Mouse (Mus musculus) ovary, postnatal 14 days (tissue): ENCODE data around the gene Ldlrad3.

ENCODE experiments used
- DNase-seq: peaks from one replicate; pipeline ENCODE4 v3.0.0; 2022; ENCODE audit warnings: low spot score

The Ldlrad3 gene

DNA sequence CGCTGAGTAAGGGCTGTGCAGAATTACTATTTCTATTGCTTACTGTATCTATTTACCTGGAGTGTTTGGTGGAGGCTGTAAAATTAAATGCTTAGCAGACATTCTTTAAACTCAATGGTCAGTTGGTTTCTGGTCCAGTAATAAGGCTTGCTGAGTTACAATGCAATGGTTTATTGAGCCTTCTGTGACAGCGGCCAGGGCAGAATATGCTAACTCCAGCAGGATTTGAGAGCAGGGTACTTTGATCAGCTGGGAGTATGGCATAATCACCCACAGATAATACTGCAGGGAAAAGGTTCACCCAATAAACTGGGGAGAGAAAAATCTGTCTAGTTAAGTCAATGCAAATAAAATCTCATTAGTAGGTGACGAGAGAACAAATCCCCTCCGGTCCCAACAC is 220.2 kb downstream of the Ldlrad3 start:
- no peak for DNase-seq

DNA sequence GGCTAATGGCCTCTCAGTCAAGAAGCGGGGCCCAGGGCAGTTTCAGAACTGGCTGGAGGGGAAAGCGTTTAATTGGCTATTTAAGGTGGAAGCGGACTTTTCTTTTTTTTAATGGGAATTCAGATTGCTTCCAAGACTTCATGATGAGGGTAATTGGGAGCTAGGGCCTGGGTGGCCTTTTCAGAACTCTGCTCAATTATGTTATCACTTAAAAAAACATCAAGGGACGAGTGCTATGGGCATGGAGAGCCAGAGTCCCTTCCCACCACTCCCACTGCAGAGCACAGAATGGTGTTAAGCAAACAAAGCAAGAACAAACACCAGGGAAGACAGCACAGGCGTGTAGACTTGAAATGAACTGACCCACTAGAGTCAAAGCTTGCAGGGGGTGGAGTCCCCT is 220.7 kb downstream of the Ldlrad3 start:
- no peak for DNase-seq

DNA sequence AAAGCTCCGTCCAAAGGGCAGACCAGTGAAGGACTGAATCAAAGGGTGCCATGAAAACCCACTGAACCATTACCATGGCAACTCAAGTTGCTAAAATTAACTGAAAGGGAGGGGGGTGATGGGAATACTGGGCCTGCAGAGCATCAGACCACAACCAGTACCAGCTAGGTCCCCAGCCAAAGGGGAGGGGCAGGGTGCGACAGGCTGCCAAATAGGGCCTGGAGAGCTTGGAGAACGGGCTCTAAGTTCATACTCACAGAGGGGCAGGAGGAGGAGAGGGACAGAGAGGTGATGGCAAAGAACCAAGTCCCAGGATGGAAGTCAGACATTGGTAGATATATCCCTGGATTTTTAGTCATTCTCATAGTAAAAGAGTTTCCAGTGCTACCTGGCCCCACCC is 222.8 kb downstream of the Ldlrad3 start:
- DNase-seq = no peak

DNA sequence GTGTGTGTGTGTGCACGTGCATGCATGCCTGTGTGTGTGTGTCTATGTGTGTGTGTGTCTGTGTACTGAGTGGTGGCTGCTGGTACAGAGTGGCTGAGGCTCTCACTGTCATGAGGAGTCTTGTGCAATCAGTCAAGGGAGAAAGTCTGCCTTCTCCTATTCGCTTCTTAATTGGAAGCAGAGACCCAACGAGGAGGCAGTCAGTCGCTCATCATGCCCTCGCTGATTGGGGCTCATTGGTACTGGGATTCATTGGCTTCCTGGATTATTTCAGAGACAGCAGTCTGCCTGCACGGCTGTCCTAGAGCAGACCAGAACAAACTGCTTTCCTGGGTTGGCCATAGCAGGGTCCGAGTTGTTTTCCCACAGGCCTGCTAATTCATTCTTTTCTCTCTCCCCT is 223.8 kb downstream of the Ldlrad3 start:
- no peak for DNase-seq

DNA sequence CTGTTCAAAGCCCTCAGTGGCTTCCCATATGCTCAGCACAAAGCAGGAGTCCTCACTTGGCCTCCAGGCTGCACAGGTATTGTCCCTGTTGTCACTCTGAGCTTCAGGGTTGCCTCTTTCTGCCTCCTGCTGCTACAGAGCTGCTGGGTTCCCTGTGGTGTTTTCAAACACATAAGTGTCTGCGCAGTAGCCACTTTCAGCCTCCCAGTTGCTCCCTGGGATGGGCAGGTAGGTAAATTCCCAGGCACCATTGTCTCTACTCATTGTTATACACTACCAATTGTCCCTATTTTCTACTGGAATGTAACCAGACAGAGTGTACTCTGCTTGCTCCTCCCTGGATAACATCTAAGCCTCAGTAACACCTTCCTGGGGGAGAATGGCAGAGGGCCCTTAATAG is 224.8 kb downstream of the Ldlrad3 start:
- no peak for DNase-seq

DNA sequence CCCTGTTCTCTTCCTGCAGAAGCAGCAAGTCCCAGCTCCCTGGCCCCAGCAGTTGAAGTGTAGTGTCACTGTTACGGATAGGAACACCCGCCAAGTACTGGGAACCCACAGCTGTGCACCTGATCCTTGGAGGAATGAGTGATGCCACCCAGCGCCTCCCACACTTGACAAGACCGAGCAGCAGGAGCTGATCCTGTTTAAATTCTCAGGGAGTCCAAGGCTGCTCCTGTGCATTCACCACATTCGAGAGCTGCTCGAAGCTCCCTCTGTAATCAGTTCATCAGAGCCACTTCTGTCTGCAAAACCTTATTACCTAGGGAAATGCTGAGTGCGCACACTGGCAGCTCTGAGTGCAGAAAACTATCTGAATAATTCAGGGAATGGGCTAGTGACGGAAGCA is 225.5 kb downstream of the Ldlrad3 start:
- DNase-seq = no peak

DNA sequence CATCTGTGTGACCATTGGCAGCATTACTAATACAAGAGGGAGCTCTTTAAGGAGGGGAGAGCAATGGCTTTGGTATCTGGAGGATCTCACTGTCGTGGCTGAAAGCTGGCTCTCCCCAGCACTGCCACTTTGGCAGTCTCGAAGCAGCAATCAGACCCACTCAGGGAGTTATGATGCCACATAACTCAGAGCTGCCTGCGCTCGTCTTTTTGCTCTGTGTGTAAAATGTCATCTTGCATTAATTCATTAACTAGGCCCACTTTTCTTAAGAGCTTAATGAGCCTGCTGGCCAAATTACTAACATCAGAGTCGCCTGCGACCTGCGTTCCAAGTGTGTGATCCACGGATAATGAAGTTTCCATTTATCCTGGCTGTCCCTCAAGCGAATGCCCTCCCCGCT is 230.1 kb downstream of the Ldlrad3 start:
- no peak for DNase-seq

DNA sequence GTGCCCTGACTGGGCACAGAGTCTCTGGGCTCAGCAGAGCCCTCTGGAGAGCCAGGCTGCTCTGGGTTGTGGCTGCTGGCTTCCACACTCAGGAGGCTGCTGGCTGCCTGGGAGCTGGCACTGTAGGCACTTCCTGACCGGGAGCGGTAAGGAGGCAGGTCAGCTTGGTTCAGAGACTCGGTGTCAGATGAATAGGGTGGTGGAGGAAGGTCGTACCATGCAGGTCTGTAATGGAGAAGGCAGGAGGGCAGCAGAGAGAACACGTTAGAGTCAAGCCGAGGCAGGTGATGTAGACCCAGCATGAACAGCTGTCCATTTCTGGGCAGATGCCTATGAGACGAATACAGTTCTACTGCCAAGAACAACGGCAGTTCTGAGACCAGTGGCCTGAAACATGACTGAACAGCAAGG is 233.2 kb downstream of the Ldlrad3 start:
- DNase-seq = no peak

DNA sequence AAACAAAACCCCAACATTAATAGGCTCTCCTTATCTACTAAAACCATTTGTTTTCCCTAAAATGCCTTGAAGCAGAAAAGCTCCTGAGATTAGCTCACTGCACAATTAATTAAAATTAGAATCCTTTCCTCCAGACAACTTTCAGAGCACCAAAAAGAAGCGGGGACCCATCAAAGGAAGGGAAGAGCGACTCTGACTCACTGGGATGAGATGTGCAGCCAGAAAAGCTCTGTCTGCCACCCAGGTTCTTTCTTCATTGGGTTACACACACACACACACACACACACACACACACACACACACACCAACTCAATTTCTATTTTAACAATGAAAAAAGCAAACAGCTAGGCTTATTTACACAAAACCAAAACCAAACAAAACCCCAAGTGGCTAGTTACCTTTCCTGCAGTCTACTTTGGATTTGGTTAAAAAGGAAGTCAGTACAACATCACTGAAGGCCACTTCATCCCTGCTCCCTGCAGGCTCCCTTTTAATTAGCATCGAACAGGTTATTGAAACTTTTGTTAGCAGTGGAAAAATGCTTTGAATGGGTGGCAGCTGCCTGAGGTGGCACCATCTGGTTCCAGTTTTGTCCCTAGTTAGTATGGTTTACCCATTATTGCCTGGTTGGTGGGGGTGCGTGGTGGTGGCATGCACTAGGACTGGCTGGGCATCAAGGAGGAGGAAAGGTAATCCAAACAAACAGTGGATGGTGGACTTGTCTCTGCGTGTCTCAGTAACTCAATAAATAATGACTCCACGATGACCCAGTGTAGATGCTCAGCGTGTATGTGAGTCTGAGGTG is 235.3 kb downstream of the Ldlrad3 start:
- DNase-seq = no peak

DNA sequence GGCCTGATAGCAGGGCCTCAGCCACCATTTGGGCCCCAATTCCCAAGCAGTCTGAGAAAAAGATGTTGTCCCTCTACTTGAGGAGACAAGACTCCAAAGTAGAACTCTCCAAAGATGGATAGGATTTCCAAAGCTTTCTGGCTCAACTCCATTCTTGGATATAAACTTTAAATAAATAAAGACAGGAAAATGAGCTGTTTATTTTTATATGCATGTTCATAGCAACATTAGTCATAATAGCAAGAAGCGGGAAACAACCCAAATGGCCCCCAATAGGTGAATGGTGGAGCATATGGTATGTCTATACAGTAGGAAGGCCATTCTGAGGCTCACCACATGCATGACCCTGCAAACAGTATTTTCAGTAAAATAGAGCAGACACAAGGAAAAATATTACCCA is 251.2 kb downstream of the Ldlrad3 start:
- no peak for DNase-seq

DNA sequence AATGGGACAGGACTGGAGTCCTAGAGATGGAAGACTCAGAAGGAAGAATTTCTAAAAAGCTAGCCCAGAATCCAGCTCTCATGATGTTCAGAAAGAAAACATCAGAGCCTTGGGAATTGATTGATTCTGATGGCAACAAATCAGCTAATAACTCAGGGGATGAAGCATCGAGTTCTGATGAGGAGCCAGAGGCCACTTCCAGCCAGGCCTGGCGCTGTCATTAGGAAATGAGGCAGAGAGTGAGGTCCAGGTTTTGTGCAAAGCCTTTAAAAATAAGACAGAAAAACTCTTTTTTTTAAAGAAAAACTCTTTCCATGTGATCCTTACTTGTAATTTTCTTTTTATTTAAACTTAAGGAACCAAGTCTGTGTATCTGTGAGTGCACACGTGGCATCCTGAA is 252.9 kb downstream of the Ldlrad3 start:
- DNase-seq = no peak

DNA sequence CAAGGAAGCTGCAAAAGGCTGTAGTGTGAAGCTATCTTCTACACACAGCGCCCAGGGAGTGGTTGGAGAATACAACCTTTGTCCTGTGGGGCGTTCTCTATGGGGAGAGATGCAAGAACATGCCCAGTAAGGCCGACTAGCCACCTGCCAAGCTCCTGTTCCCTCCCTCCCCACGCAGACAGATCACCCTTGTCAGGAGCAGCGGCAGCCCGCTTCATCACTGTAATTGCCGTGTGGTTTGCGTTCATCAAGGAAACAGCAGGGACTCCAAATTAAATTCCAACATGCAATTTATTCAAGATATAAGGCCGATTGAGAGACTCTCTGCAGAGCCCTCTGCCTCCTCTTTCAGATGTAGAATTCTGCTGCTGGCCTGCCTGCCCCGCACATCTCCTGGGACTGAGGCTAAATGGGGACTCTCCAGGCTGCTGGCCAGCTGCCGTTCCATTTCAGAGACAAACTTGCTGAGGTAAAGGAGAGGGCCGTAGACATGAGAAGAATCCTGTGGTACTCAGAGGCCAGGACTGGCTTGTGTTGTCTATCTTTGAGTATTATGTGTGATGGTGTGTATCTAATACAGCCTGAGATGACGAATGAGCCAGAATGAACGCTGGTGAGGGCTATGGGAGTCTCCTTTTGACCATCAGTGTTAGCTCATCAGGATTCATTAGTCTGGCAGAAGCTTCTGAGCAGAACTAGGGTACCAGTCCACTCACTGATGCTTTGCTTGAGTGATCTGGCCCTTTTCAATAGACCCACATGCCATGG is 253.8 kb downstream of the Ldlrad3 start:
- no peak for DNase-seq

DNA sequence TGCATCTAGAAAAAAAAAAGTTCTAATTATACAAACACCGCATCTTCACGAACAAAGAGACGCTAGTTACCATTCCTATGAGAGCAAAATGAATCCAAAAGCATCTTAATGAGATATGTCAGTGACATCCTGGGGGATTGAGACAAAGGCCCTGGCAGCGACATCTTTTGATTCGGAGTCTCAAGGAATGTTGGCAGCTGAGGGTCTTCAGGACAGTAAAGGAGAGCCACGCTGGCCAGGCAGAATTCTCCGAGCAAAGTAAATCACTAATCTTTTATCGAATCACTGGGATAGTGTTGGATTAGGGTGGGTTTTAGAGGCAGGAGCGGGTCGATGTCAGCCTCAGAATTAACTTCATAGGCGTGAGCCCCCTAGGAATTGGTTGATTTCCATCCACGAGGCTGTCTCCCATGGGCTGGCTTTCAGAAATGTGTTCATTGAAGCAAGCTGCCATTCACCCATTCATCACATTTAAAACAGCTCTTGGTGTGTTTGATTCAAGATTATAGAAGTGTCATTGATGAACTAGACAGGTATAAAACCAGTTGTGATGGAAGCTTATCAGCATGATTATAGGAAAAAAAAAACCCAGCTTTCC is 260.5 kb downstream of the Ldlrad3 start:
- no peak for DNase-seq

DNA sequence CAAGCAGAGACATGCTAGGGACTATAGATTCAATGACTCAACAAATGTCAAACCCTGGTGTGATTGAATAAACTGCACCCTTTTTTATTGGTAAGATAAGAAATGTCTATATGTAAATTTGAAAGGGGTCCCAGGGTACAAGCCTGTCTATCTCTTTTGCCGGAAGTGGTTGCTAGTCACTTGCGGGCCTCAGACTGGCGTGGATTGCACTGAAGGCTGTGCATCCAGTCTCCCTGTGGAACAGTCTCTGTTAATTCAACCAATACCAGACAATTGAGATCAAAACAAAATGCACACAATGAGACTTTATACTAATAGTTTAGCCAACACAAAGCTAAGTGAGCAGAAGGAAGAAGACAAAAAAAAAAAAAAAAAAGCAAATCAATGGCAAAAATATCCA is 261.0 kb downstream of the Ldlrad3 start:
- no peak for DNase-seq

DNA sequence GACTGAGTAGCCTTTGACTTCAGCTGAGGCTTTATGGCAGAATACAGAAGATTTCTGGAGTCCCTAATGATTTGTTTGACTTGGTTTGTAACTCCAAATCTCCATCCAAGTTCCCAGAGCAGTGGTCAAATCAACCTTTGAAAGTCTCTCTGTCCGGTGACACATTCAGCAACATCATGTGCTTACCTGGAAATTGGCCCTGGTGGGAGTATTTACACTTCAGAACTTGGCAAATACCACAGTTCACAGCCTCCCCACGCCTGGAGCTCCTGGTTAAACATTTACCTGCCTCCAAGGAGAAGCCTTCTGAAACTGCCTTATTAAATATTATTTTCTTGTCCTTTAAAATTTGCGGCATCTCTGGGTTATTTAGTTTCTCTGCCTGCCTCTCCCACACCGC is 263.0 kb downstream of the Ldlrad3 start:
- DNase-seq = no peak

DNA sequence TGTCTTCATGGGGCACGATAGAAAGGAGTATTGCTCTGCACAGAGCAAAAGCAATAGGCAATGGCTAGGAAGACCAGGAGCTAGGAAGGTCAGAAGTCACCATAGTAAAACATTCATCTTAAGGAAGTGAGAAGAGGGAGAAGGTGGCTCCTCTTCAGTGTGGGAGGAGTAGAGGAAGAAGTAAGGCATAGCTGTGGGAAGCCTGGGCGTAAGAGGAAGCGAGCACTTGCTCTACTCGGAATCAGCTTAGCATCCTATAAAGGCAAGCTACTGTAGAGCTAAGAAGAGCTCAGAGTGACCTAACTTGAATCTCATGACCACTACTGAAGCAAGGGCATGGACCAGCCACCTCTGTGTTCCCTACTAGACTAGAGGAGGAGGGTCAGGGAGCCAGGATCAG is 263.9 kb downstream of the Ldlrad3 start:
- DNase-seq = no peak

DNA sequence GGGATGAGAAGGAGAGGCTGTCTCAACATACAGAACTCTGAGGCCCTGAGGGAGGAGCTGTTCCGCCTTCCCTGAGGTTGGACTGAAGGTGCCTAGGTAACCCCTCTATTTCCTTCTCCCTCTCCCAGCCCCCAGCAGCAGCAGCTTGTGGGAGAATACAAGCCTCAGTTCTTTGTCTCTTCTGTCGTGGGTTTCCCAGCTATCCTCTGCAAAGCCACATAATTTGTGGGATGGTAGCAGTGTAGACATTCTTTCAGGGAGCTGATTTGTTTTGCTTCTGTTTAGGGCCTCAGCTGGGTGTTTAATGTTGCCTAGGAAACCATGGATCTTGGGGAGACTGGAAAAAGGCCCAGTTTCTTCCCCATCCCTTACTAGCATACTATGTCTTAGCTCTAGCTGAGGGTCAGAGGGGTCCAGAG is 266.0 kb downstream of the Ldlrad3 start:
- no peak for DNase-seq

DNA sequence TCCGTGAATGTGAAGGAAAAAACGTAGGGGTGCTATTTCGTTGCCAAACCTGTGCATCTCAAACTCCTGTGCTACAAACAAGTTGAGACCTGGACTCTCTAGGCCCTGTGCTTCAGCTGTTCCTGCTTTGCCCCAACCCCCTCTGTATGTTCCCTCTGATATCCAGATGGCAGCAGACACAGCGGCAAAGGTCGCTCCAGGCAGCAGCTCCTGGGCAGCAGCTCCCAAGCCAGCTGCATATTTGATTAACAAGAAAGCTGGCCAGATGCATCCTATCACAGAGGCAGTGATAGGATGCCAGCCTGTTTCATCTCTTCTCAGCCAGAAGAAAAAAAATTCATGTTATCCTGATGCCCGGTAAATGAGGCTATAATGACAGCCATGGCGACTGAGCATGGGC is 267.7 kb downstream of the Ldlrad3 start:
- no peak for DNase-seq

DNA sequence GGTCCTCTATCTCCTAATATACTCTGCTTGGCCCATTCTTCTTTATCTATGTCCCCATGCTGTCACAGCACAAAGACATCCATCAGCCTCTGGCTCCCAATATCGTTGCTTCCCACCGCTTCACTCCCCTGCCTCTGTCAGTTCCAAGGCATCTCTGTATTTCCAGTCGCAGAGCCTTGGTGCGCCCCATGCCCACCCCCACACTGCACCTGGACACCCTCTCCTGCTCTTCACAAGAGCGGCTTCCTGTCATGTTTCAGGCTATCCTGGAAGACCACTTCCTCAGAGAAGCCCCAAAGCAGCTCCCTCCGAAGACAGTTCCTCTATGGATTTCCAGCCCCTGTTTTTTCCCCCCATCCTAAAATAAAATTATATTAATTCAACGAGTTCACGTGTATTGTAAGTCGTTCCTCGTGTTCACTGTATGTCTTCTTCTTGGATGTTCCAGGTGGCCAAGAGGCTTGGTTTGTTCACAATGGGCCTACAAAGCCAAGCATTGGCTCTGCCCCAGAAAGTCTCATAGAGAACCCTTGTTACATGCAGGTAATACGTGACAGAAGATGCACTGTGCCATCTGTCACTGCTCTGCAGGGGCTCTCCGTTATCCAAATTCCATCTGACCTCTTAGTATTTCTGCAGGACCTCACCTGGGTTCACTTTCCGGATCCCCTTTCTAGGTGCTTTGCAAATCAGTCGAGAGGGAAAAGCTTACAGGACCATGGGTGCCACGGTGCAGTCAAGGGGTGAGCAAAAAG is 276.7 kb downstream of the Ldlrad3 start:
- no peak for DNase-seq

DNA sequence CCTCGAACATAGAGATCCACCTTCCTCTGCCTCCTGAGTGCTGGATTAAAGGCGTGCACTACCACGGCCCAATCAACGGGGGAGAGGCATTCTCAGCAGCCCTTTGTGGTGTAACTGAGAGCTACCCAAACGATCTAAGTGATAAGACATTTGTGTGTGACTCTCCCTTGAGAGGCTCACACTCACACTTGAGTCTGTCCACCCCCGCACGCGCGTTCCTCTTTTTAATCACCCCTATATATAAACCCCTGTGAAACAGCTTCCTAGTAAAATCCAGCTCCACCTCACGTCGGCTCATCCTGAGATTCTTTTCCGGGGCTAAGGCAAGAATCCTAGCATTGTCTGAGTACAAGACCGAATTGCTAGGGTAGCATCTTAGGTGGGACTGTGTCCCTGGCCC is 277.4 kb downstream of the Ldlrad3 start:
- DNase-seq = no peak

DNA sequence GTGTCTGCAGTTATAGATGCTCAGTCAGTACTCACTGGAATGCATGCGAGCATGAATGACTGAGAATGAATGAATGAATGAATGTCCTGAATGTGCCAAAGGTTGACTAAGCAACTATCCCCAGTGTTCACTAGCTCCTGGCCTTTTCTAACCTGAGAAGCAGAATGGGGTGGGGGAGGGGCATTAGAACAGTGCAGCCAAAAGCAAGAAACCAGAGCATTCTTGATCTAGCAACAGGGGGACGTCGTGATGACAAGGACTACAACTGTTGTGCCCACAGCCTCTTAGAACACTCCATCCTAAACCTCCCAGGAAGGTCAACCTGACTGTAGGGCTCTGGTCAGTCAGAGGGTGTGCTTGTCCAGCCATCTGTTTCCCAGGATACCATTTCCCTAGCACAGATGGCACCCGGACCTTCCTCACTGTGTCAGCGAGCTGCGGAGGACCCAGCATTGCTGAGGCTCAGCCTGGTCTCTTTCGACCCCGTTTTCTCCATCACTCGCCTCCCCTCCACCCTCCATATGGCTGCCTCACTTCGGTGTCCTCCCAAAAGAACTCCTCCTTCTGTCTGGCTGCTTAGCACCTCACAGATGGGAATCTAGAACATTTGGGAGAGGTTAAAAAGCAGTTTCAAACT is 278.7 kb downstream of the Ldlrad3 start:
- DNase-seq = no peak

DNA sequence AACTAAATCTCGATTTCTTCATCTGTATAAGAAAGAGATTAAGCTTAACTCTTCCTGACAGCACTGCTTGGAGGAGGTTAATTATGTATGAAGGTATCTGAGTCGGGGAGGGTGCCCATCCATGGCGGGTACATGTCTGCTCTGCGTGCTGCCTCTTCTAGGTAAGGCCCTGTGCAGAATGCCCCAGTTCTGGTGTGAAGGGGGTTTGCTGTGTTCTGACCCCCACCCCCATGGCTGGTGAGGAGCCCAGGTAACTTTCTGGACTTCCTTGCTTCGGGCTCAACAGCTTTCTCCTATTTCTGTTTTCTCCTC is 279.9 kb downstream of the Ldlrad3 start:
- no peak for DNase-seq
